Mouse (Mus musculus): ENCODE results near the gene Mtor. TPM values are rescaled to one million over a fixed set of nuclear protein-coding genes. Genes with fewer than 3 reads are reported as not detected.
A peak's percentile ranks its signal among the peaks of the same experiment; 100 is the strongest.

The Mtor gene
- polyA plus RNA-seq, 1 experiment from 2014 or later: 36.1 TPM

DNA sequence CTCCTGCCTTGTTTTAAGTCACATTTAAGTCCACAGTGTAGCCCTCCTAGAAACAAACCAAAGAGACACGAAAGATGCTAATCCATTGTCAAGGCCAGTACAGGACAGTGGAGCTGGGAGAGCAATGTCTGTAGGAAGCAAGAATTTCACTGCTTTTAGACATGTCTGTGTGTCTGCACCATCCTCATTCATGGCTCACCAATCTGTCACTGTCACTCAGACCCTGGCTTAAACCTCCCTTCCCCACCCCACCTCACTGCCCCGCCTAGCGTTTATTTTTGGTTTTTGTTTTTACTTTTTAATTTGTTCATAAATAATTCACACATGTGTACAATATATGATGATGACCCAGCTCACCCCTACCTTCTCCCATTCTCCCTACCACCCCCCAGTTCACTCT is 84.1 kb downstream of the Mtor start:
- H3K4me3 ChIP-seq (replicated peaks; ENCODE audit: low read length): no peak overlapping the region

DNA sequence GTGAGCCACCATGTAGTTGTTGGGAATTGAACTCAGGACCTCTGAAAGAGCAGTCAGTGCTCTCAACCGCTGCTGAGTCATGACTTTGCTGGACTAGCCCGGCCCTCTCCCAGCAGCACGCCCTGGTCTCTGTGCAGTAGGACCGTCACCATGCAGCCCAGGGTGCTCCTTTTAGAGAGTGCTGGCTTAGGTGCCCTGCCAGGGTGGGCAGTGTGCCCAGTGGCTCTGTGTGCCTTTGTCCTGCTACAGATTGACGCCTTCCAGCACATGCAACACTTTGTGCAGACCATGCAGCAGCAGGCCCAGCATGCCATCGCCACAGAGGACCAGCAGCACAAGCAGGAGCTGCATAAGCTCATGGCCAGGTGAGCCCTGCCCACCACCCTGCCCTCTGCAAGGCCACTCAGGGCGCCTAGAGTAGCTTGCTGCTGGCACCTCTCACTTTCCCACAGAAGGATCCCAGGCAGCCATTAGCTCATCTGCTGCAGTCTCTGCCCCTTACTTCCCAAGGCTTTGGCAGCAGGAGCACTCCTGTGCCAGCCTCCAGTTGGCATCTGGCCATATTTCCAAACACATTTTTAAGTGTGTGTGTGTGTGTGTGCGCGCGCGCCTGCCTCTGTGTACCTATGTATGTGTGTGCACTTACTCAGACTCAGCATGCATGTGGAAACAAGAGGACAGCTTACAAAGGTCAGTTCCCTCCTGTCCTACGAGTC is 85.4 kb downstream of the Mtor start:
- no peak overlapping the region for H3K4me2 ChIP-seq (replicated peaks)
- no peak overlapping the region for H3K9ac ChIP-seq
- DNase-seq (ENCODE audit: low spot score) (no peak), ATAC-seq (ENCODE audit: low FRiP score) (peak; percentile 57; the same call in 1 of the 2 replicates)
- no peak overlapping the region for H3K4me3 ChIP-seq (replicated peaks; ENCODE audit: low read length)
- 81% methylated on average over 12 of the region's 12 CpGs for WGBS
- H3K27me3 ChIP-seq (ENCODE audit: control insufficient read depth, insufficient read depth, low read length): no peaks in the 10 kb centered on the region
- H3K4me1 ChIP-seq (replicated peaks; ENCODE audit: control insufficient read depth, insufficient read depth, low read length): no peaks in the 10 kb centered on the region
- H3K27ac ChIP-seq: no peak overlapping the region
- peaks cover 98% of the 10 kb centered on the region for H3K36me3 ChIP-seq (replicated peaks; ENCODE audit: control insufficient read depth, insufficient read depth)
- no peaks in the 10 kb centered on the region for H3K9me3 ChIP-seq (ENCODE audit: control insufficient read depth, low read length)

More for the DNA sequence above, 84.1 kb downstream of the Mtor start:
- Histone ChIP-seq H3K27ac (no peak overlapping the region), H3K4me1 (replicated peaks; ENCODE audit: control insufficient read depth, insufficient read depth, low read length) (no peaks in the 10 kb centered on the region), H3K9ac (no peak overlapping the region), H3K27me3 (ENCODE audit: control insufficient read depth, insufficient read depth, low read length) (no peaks in the 10 kb centered on the region), H3K9me3 (ENCODE audit: control insufficient read depth, low read length) (no peaks in the 10 kb centered on the region), H3K4me2 (replicated peaks) (no peak overlapping the region), H3K36me3 (replicated peaks; ENCODE audit: control insufficient read depth, insufficient read depth) (peaks cover 95% of the 10 kb centered on the region)
- ATAC-seq (ENCODE audit: low FRiP score) (no peak), DNase-seq (ENCODE audit: low spot score) (no peak)
- 94% methylated on average over 3 of the region's 3 CpGs for WGBS

DNA sequence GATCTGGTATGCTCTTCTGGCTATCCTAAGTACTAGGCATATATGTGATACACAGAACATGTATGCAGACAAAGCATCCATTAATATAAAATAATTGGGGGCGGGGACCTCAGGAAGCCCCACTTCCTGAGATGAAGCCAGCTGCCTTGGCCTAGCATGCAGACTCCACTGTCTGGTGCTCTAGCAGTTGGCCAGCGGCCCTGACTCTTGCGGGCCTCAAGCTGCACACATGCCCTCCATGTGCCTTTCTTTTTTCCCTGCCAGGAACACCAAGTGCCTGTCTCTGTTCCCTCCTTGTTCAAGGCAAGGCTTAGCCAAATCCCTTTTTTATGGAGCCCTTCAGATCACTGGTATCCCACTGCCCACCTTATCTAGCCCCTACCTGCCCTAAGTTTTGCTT is 87.5 kb downstream of the Mtor start:
- Histone ChIP-seq H3K27me3 (ENCODE audit: control insufficient read depth, insufficient read depth, low read length) (no peaks in the 10 kb centered on the region), H3K4me2 (replicated peaks) (no peak overlapping the region), H3K9me3 (ENCODE audit: control insufficient read depth, low read length) (no peaks in the 10 kb centered on the region), H3K9ac (no peak overlapping the region), H3K27ac (no peak overlapping the region), H3K36me3 (replicated peaks; ENCODE audit: control insufficient read depth, insufficient read depth) (peaks cover 100% of the 10 kb centered on the region), H3K4me3 (replicated peaks; ENCODE audit: low read length) (no peak overlapping the region), H3K4me1 (replicated peaks; ENCODE audit: control insufficient read depth, insufficient read depth, low read length) (no peaks in the 10 kb centered on the region)
- no peak for DNase-seq (ENCODE audit: low spot score)
- no peak for ATAC-seq (ENCODE audit: low FRiP score)
- 93% methylated on average over 3 of the region's 3 CpGs for WGBS

GRCm38 (mm10) chr4:148549106-148549505 is 100.7 kb downstream of the Mtor start:
- DNase-seq (ENCODE audit: low spot score) (no peak), ATAC-seq (ENCODE audit: low FRiP score) (no peak)
- no peaks in the 10 kb centered on the region for H3K9me3 ChIP-seq (ENCODE audit: control insufficient read depth, low read length)
- 81% methylated on average over 4 of the region's 4 CpGs for WGBS
- no peaks in the 10 kb centered on the region for H3K27me3 ChIP-seq (ENCODE audit: control insufficient read depth, insufficient read depth, low read length)
- H3K36me3 ChIP-seq (replicated peaks; ENCODE audit: control insufficient read depth, insufficient read depth): peaks cover 97% of the 10 kb centered on the region
- no peak overlapping the region for H3K27ac ChIP-seq
- no peak overlapping the region for H3K9ac ChIP-seq
- H3K4me2 ChIP-seq (replicated peaks): no peak overlapping the region
- no peak overlapping the region for H3K4me3 ChIP-seq (replicated peaks; ENCODE audit: low read length)
- no peaks in the 10 kb centered on the region for H3K4me1 ChIP-seq (replicated peaks; ENCODE audit: control insufficient read depth, insufficient read depth, low read length)

GRCm38 (mm10) chr4:148557766-148558165 is 109.4 kb downstream of the Mtor start:
- peaks cover 71% of the 10 kb centered on the region for H3K36me3 ChIP-seq (replicated peaks; ENCODE audit: control insufficient read depth, insufficient read depth)
- ATAC-seq (ENCODE audit: low FRiP score): peak; percentile 10; the same call in 1 of the 2 replicates
- 36% methylated on average over 6 of the region's 6 CpGs for WGBS

GRCm38 (mm10) chr4:148558297-148559000 is 110.0 kb downstream of the Mtor start, which contains the start of gene Exosc10:
Gene Exosc10 (plus strand): TSS chr4:148558429.
- WGBS: under 1% methylated on average over 63 of the region's 63 CpGs
- peak; percentile 95 for ATAC-seq (ENCODE audit: low FRiP score)
- Histone ChIP-seq H3K9ac (peak within 1 kb of the TSS; percentile 80), H3K27me3 (ENCODE audit: control insufficient read depth, insufficient read depth, low read length) (no peaks in the 10 kb centered on the region), H3K4me1 (replicated peaks; ENCODE audit: control insufficient read depth, insufficient read depth, low read length) (peaks cover 6% of the 10 kb centered on the region), H3K4me2 (replicated peaks) (peak within 1 kb of the TSS; percentile 54), H3K27ac (peak within 1 kb of the TSS; percentile 93), H3K4me3 (replicated peaks; ENCODE audit: low read length) (peak within 1 kb of the TSS; percentile 60), H3K9me3 (ENCODE audit: control insufficient read depth, low read length) (no peaks in the 10 kb centered on the region), H3K36me3 (replicated peaks; ENCODE audit: control insufficient read depth, insufficient read depth) (peaks cover 71% of the 10 kb centered on the region)
- peak; percentile 96 for DNase-seq (ENCODE audit: low spot score)

More at GRCm38 (mm10) chr4:148557766-148558165, 109.4 kb downstream of the Mtor start:
- H3K27me3 ChIP-seq (ENCODE audit: control insufficient read depth, insufficient read depth, low read length): no peaks in the 10 kb centered on the region
- peak overlapping the region; percentile 80 for H3K9ac ChIP-seq
- peaks cover 6% of the 10 kb centered on the region for H3K4me1 ChIP-seq (replicated peaks; ENCODE audit: control insufficient read depth, insufficient read depth, low read length)
- H3K4me3 ChIP-seq (replicated peaks; ENCODE audit: low read length): peak overlapping the region; percentile 60
- no peaks in the 10 kb centered on the region for H3K9me3 ChIP-seq (ENCODE audit: control insufficient read depth, low read length)
- peak overlapping the region; percentile 93 for H3K27ac ChIP-seq
- peak overlapping the region; percentile 54 for H3K4me2 ChIP-seq (replicated peaks)
- DNase-seq (ENCODE audit: low spot score): peak; percentile 28

- ATAC-seq (ENCODE audit: low FRiP score): no peak
- Histone ChIP-seq H3K27me3 (ENCODE audit: control insufficient read depth, insufficient read depth, low read length) (no peaks in the 10 kb centered on the region), H3K9me3 (ENCODE audit: control insufficient read depth, low read length) (no peaks in the 10 kb centered on the region), H3K4me2 (replicated peaks) (no peak overlapping the region), H3K4me3 (replicated peaks; ENCODE audit: low read length) (no peak overlapping the region), H3K27ac (no peak overlapping the region), H3K4me1 (replicated peaks; ENCODE audit: control insufficient read depth, insufficient read depth, low read length) (peaks cover 6% of the 10 kb centered on the region), H3K9ac (no peak overlapping the region), H3K36me3 (replicated peaks; ENCODE audit: control insufficient read depth, insufficient read depth) (peaks cover 78% of the 10 kb centered on the region)
- 95% methylated on average over 17 of the region's 17 CpGs for WGBS
- no peak for DNase-seq (ENCODE audit: low spot score)
Measured at GRCm38 (mm10) chr4:148562676-148563075, 114.3 kb downstream of the Mtor start.

GRCm38 (mm10) chr4:148563595-148563994 is 115.2 kb downstream of the Mtor start:
- H3K27me3 ChIP-seq (ENCODE audit: control insufficient read depth, insufficient read depth, low read length): no peaks in the 10 kb centered on the region
- H3K27ac ChIP-seq: no peak overlapping the region
- no peak overlapping the region for H3K4me2 ChIP-seq (replicated peaks)
- WGBS: 93% methylated on average over 12 of the region's 12 CpGs
- no peak overlapping the region for H3K9ac ChIP-seq
- peaks cover 6% of the 10 kb centered on the region for H3K4me1 ChIP-seq (replicated peaks; ENCODE audit: control insufficient read depth, insufficient read depth, low read length)
- H3K36me3 ChIP-seq (replicated peaks; ENCODE audit: control insufficient read depth, insufficient read depth): peaks cover 87% of the 10 kb centered on the region
- no peaks in the 10 kb centered on the region for H3K9me3 ChIP-seq (ENCODE audit: control insufficient read depth, low read length)
- no peak overlapping the region for H3K4me3 ChIP-seq (replicated peaks; ENCODE audit: low read length)
- DNase-seq (ENCODE audit: low spot score) (no peak), ATAC-seq (ENCODE audit: low FRiP score) (no peak)

DNA sequence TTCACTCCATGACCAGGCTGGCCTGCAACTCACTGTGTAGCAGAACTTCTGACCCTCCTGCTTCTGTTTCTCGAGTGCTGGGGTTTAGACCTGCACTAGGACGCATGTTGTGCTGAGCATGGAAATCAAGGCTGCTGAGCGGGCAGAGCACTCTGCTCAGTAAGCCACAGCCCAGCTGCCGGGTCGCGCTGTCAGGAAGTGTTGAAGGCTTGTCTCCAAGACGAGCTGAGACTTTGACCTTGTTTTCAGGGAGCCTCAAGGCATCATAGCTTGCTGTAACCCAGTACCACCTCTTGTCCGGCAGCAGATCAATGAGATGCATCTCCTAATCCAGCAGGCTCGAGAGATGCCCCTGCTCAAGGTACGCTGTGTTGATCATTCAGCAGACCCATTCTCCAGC is 121.7 kb downstream of the Mtor start:
- no peaks in the 10 kb centered on the region for H3K9me3 ChIP-seq (ENCODE audit: control insufficient read depth, low read length)
- H3K4me1 ChIP-seq (replicated peaks; ENCODE audit: control insufficient read depth, insufficient read depth, low read length): no peaks in the 10 kb centered on the region
- H3K4me2 ChIP-seq (replicated peaks): no peak overlapping the region
- ATAC-seq (ENCODE audit: low FRiP score) (no peak), DNase-seq (ENCODE audit: low spot score) (no peak)
- H3K4me3 ChIP-seq (replicated peaks; ENCODE audit: low read length): no peak overlapping the region
- no peaks in the 10 kb centered on the region for H3K27me3 ChIP-seq (ENCODE audit: control insufficient read depth, insufficient read depth, low read length)
- WGBS: 89% methylated on average over 10 of the region's 10 CpGs
- H3K9ac ChIP-seq: no peak overlapping the region
- peaks cover 100% of the 10 kb centered on the region for H3K36me3 ChIP-seq (replicated peaks; ENCODE audit: control insufficient read depth, insufficient read depth)
- no peak overlapping the region for H3K27ac ChIP-seq

Measured in hindbrain, embryonic 14.5 days (tissue).